Mouse (Mus musculus) C2C12 (cell line): ENCODE results near the gene BC051665.

Experiments used
- CEBPB ChIP-seq: IDR thresholded peaks from one replicate; pipeline ENCODE4 v1.6.1; 2011; ENCODE audit warnings: low read depth, mild to moderate bottlenecking, control low read depth, moderate library complexity
- CTCF ChIP-seq: IDR thresholded peaks from one replicate; pipeline ENCODE4 v1.5.1; 2011; ENCODE audit not compliant: control insufficient read depth, insufficient read depth, insufficient read length
- FOSL1 ChIP-seq: IDR thresholded peaks from one replicate; pipeline ENCODE4 v1.8.0; 2011; ENCODE audit warnings: mild to moderate bottlenecking, low read length; ENCODE audit not compliant: poor library complexity, insufficient read depth, severe bottlenecking
- MAX ChIP-seq: IDR thresholded peaks from one replicate; pipeline ENCODE4 v1.6.1; 2011; ENCODE audit warnings: mild to moderate bottlenecking, control low read depth
- MYOD1 ChIP-seq: IDR thresholded peaks from one replicate; pipeline ENCODE4 v1.6.1; 2011; ENCODE audit warnings: low read depth; ENCODE audit not compliant: control insufficient read depth, insufficient read length
- MYOG ChIP-seq: IDR thresholded peaks from one replicate; pipeline ENCODE4 v1.6.1; 2011; ENCODE audit not compliant: control insufficient read depth, insufficient read length; ENCODE audit errors: extremely low read depth
- USF1 ChIP-seq: IDR thresholded peaks from one replicate; pipeline ENCODE4 v1.6.1; 2011; ENCODE audit warnings: low read depth, mild to moderate bottlenecking, control low read depth, moderate library complexity

DNA sequence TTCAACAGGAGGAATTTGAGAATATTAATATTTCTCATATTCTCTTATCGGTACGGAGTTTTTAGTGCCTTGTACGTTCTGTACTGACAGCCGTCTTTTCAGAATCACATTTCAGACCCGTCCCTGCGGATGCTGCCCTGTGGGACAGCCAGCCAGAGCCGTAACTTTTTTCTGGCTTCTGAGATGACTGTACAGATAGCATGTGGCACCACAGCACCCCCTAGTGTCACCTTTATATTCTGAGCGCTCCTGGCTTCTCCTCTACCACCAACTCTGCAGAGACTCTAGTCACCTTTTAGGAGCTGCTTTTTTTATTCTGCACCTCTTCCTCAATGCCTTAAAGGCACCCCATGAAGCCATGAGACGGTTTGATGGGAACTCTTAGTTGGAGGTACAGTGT, 47.7 kb downstream of the BC051665 start:
- TF ChIP-seq CTCF (no peak), USF1 (no peak), MYOG (no peak), MAX (no peak), CEBPB (no peak), MYOD1 (no peak), FOSL1 (no peak)
